In genomic region chr6:30126766-30127165, GRCm38 (mm10) we compare ENCODE assay signal across 20 mouse cellular contexts.
DNase-seq lines count a peak whose midpoint lies in the region; ATAC-seq lines count a peak whose summit lies in the region.
"Had no signal": no experiment of that assay in that cellular context is flagged by ENCODE, and none has a peak within 500 bp of the region (broad histone marks: within the 10 kb centered on the region; RNA-seq: fewer than 3 reads in every experiment).

No protein-coding gene starts in this region.

- no peak for ATAC-seq in liver, embryonic 12.5 days
- no peak for ATAC-seq in liver, embryonic 11.5 days (replicated peaks; ENCODE audit: low FRiP score)
- ATAC-seq in forebrain, embryonic 16.5 days = no peak
- ATAC-seq: CD4-positive, CD25-positive, alpha-beta regulatory T cell, adult 4 months; forebrain, embryonic 14.5 days had no signal

- 87% methylated on average over 9 of the region's 9 CpGs for WGBS in liver, embryonic 12.5 days (ENCODE audit: insufficient replicate concordance)
- 89% methylated on average over 9 of the region's 9 CpGs for WGBS in liver, embryonic 11.5 days
- 93% methylated on average over 8 of the region's 9 CpGs for WGBS in forebrain, embryonic 16.5 days

- H3K4me1 ChIP-seq in liver, embryonic 12.5 days = peaks cover 20% of the 10 kb centered on the region
- no peaks in the 10 kb centered on the region for H3K4me1 ChIP-seq in liver, embryonic 11.5 days (replicated peaks; ENCODE audit: control insufficient read depth, insufficient read depth, low read length)
- peaks cover 4% of the 10 kb centered on the region; the same call in 1 of the 2 replicates for H3K4me1 ChIP-seq in brown adipose tissue, adult 24 weeks (ENCODE audit: control insufficient read depth, insufficient read depth, insufficient read length, low read length)
- no peaks in the 10 kb centered on the region for H3K4me1 ChIP-seq in forebrain, embryonic 16.5 days (replicated peaks; ENCODE audit: control insufficient read depth, insufficient read depth, low read length)
- H3K4me1 ChIP-seq: embryonic facial prominence, embryonic 12.5 days; embryonic facial prominence, embryonic 15.5 days; hindbrain, embryonic 12.5 days; hindbrain, embryonic 15.5 days had no signal

- H3K4me2 ChIP-seq in liver, embryonic 12.5 days = no peak overlapping the region
- no peak overlapping the region for H3K4me2 ChIP-seq in liver, embryonic 11.5 days
- no peak overlapping the region for H3K4me2 ChIP-seq in forebrain, embryonic 16.5 days (ENCODE audit: low read length)
- H3K4me2 ChIP-seq: embryonic facial prominence, embryonic 12.5 days; embryonic facial prominence, embryonic 15.5 days; heart, embryonic 11.5 days; hindbrain, embryonic 12.5 days; hindbrain, embryonic 15.5 days had no signal

- peak; percentile 38 for DNase-seq in adrenal gland, postnatal 14 days
- DNase-seq in adrenal gland, adult 18-20 months (ENCODE audit: low spot score in 2 of 2) = no peak
- DNase-seq in kidney, adult 9 months = peak; percentile 27
- no peak for DNase-seq in kidney, adult 11 months
- DNase-seq in liver, embryonic 11.5 days (ENCODE audit: low spot score) = no peak
- DNase-seq: cerebellum, adult 18-20 months; cerebellum, adult 9-10 months; cerebellum, postnatal 14 days; gastrocnemius, postnatal 25 days; heart, adult 2 months had no signal

- no peaks in the 10 kb centered on the region for H3K9me3 ChIP-seq in liver, embryonic 12.5 days (replicated peaks)
- no peaks in the 10 kb centered on the region for H3K9me3 ChIP-seq in liver, embryonic 11.5 days (ENCODE audit: control insufficient read depth, low read length)
- no peaks in the 10 kb centered on the region for H3K9me3 ChIP-seq in forebrain, embryonic 16.5 days (ENCODE audit: control insufficient read depth, low read length)
- H3K9me3 ChIP-seq: embryonic facial prominence, embryonic 12.5 days; embryonic facial prominence, embryonic 15.5 days; hindbrain, embryonic 12.5 days; hindbrain, embryonic 15.5 days had no signal

- H3K36me3 ChIP-seq in liver, embryonic 12.5 days = peaks cover 71% of the 10 kb centered on the region
- peaks cover 23% of the 10 kb centered on the region for H3K36me3 ChIP-seq in liver, embryonic 11.5 days (ENCODE audit: control insufficient read depth, insufficient read depth, low read length)
- H3K36me3 ChIP-seq in forebrain, embryonic 16.5 days (ENCODE audit: control insufficient read depth, insufficient read depth) = peaks cover 7% of the 10 kb centered on the region

- 0 out of 2 replicates have a peak overlapping the region, but pooled peaks have one; percentile 1 for H3K27ac ChIP-seq in liver, embryonic 12.5 days
- H3K27ac ChIP-seq in liver, embryonic 11.5 days (ENCODE audit: low read depth, low read length) = no peak overlapping the region
- H3K27ac ChIP-seq in brown adipose tissue, adult 24 weeks (replicated peaks; ENCODE audit: low read depth, low read length) = peak overlapping the region; percentile 60
- no peak overlapping the region for H3K27ac ChIP-seq in forebrain, embryonic 16.5 days (ENCODE audit: low read length)
- H3K27ac ChIP-seq: embryonic facial prominence, embryonic 12.5 days; embryonic facial prominence, embryonic 15.5 days; heart, adult 2 months; hindbrain, embryonic 12.5 days; hindbrain, embryonic 15.5 days had no signal

- no peak overlapping the region for H3K4me3 ChIP-seq in liver, embryonic 12.5 days
- no peak overlapping the region for H3K4me3 ChIP-seq in liver, embryonic 11.5 days (ENCODE audit: low read depth, low read length)
- no peak overlapping the region for H3K4me3 ChIP-seq in brown adipose tissue, adult 24 weeks (ENCODE audit: insufficient read depth, low read depth, low read length)
- H3K4me3 ChIP-seq in forebrain, embryonic 16.5 days (replicated peaks; ENCODE audit: low read length) = no peak overlapping the region
- H3K4me3 ChIP-seq: embryonic facial prominence, embryonic 12.5 days; embryonic facial prominence, embryonic 15.5 days; heart, adult 2 months; hindbrain, embryonic 12.5 days; hindbrain, embryonic 15.5 days had no signal

- H3K27me3 ChIP-seq in liver, embryonic 12.5 days (replicated peaks) = no peaks in the 10 kb centered on the region
- H3K27me3 ChIP-seq in liver, embryonic 11.5 days (replicated peaks; ENCODE audit: control insufficient read depth, insufficient read depth, low read length) = no peaks in the 10 kb centered on the region
- no peaks in the 10 kb centered on the region for H3K27me3 ChIP-seq in forebrain, embryonic 16.5 days (replicated peaks; ENCODE audit: control insufficient read depth, insufficient read depth, low read length)
- H3K27me3 ChIP-seq: embryonic facial prominence, embryonic 12.5 days; embryonic facial prominence, embryonic 15.5 days; hindbrain, embryonic 12.5 days; hindbrain, embryonic 15.5 days had no signal

- no peak overlapping the region for H3K9ac ChIP-seq in liver, embryonic 12.5 days
- no peak overlapping the region for H3K9ac ChIP-seq in liver, embryonic 11.5 days (ENCODE audit: low read depth, low read length)
- H3K9ac ChIP-seq in forebrain, embryonic 16.5 days (replicated peaks; ENCODE audit: low read depth, low read length) = no peak overlapping the region
- H3K9ac ChIP-seq: embryonic facial prominence, embryonic 12.5 days; embryonic facial prominence, embryonic 15.5 days; hindbrain, embryonic 12.5 days; hindbrain, embryonic 15.5 days had no signal

Comparison
In these comparisons a context has a peak if more than half of its experiments do, and no peak if none do; other contexts are left out.
1. DNase-seq: peak in adrenal gland, postnatal 14 days (single experiment) and kidney, adult 9 months (single experiment); none in adrenal gland, adult 18-20 months (0 of 2), kidney, adult 11 months (single experiment) and liver, embryonic 11.5 days (single experiment).
2. H3K27ac ChIP-seq: peak in liver, embryonic 12.5 days (single experiment) and brown adipose tissue, adult 24 weeks (single experiment); none in liver, embryonic 11.5 days (single experiment) and forebrain, embryonic 16.5 days (single experiment).